Mouse (Mus musculus): ENCODE measurements at regions not wholly inside any gene's neighbourhood (a gene's known extent, or its start where the extent isn't known, plus 50 kb on each side); places are given as distances from the start of the nearest gene placed in this dataset.
A peak's percentile ranks its signal among the peaks of the same experiment; 100 is the strongest.

DNA sequence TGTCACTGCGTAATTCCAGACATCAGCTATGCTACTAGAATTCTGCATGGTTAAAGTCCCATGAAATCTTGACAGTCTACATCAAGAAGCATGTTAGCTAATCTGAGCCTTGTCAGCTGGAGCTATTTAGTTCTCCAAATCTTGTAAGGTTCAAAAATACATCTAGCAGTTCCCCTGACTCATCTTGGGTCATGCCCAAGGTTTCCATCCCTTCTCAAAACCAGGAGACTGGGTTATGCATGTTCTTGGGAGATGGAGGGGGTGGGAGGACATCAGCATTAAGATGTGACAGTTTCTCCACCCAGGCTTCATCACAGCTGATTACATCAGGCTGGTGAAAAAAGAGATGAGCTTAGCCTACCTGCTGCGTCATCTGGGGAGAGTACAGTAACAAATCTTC, 495.3 kb upstream of the 4930452B06Rik start:
- DNase-seq, result no peak

DNA sequence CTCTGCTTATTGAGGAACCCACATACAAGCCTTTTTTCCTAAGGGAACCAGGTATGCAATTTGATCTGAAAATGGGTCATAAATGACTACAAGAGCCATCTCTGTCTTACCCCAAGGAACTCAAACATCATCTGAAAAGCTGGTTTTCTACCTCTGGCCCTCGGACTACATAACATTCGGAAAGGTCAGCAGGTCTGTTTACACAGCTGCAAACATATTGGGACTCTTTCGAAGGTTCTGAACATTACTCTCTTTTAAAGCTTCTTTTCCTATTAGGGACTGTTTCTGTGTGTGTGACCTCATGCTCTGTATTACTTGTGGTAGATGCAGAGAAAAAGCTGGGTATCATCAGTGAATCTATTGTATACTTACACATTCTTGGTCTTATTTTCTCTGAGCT, 491.9 kb upstream of the 4930452B06Rik start:
- no peak for DNase-seq

DNA sequence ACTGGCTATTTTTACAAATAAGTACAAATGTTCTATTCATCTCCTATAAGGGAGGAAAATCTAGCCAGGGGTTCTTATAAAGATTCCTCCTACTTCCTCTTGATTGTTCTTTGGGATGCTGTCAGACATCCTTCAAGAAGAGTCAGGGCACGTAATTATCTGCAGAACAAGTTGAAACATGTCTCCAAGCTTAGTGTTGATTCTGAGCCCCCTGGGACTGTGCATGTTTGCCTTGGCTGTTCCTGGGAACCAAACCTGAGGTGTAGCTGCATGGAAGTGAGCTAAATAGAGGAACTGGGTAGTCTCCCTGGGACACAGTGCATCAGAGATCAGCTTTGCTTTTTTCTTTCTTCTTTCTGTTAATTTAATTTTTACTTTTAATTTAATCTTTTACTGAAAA, 484.8 kb upstream of the 4930452B06Rik start:
- no peak for DNase-seq

- DNase-seq, result no peak
Observed at GRCm38 (mm10) chr14:9146595-9147219, 480.7 kb upstream of the 4930452B06Rik start.

GRCm38 (mm10) chr14:9105708-9106107, 439.7 kb upstream of the 4930452B06Rik start:
- no peak for DNase-seq

DNA sequence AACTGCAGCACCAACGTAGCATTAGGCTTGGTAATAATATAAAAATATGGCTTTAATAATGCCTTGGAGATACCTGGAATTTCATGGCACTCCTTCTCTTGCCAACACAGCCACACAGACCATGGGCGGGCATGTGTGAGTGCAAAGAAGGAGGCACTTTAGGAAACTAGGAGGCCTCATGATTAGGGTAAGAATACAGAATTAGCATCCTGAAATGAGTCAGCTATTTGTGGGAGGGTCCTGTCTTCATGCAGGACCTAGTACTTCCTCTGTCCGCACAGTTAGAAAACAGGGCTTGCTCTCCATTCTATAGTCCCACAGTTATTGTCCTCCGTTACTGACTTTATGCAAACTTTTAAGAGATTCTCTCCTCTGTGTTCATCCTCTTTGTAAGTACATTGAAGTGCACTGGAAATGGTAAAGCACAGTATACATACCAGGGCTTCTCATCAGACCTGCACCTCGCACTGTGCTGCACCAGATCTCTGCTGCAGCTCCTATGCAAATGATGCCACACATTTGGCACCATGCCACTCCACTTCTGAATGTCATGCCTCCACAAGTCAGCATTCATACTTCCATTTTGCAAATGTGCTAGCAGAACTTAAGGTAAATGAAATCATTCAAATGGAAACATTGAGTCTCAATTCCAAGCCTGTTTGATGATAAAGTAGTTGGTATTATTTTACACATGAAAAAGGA, 423.7 kb upstream of the 4930452B06Rik start:
- no peak for DNase-seq

- DNase-seq, result no peak
Observed at GRCm38 (mm10) chr14:9087103-9087502, 421.1 kb upstream of the 4930452B06Rik start.

GRCm38 (mm10) chr14:9079632-9080031, 413.6 kb upstream of the 4930452B06Rik start:
- no peak for DNase-seq

DNA sequence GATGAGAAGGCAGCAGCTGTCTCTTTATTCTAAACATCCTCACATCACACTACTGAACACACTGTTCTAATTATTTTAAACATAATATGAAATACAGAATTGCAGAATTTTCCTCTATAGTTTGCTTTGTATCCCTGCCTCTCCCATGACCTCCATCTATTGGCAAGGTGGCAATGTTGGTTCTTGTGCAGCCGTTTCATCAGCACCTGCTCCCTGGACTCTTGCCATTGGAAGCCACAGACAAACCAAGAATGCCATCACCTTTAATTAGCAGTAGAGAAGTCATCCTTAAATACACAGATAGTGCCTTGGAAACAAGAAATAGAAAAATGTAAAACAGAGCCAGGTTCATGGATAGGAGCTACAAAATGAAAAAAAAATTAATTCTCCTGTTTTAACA, 413.0 kb upstream of the 4930452B06Rik start:
- DNase-seq, result no peak

- DNase-seq, result no peak
Observed at GRCm38 (mm10) chr14:9071176-9071575, 405.1 kb upstream of the 4930452B06Rik start.

DNA sequence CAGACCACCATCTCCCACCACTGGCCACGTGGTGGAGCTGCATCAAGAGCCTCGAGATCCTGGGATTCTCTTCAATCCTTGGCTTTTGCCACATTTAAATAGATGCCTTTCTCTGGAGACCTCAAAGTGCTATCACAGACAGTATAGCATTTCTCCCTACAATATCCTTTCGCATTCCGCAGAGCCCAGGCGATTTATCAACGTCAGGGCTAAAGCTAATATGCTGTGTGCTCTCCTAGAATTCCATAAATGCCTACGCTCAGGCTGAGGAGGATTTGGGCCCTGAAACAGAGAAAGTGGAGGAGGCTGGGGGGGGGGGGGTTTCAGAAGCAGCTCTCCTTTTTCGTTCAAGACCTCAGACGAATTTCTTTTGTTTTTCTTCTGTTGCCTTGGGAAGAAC, 394.0 kb upstream of the 4930452B06Rik start:
- DNase-seq, result no peak

GRCm38 (mm10) chr14:9028811-9029210, 362.8 kb upstream of the 4930452B06Rik start:
- no peak for DNase-seq

- DNase-seq, result no peak
Observed at GRCm38 (mm10) chr14:9015826-9016225, 349.8 kb upstream of the 4930452B06Rik start.

GRCm38 (mm10) chr14:9003034-9003433, 337.0 kb upstream of the 4930452B06Rik start:
- DNase-seq, result no peak

GRCm38 (mm10) chr14:9000408-9001092, 334.5 kb upstream of the 4930452B06Rik start:
- DNase-seq, result no peak

- DNase-seq, result no peak
Observed at GRCm38 (mm10) chr14:8999815-9000214, 333.8 kb upstream of the 4930452B06Rik start.

- no peak for DNase-seq
Observed at GRCm38 (mm10) chr14:8993421-8993820, 327.4 kb upstream of the 4930452B06Rik start.

- DNase-seq, result no peak
Observed at GRCm38 (mm10) chr14:8985086-8985793, 319.2 kb upstream of the 4930452B06Rik start.

- DNase-seq, result no peak
Observed at GRCm38 (mm10) chr14:8961554-8961953, 295.5 kb upstream of the 4930452B06Rik start.

- DNase-seq, result peak in 1 of 2 experiments; percentile 3
Observed at GRCm38 (mm10) chr14:8952853-8953397, 286.9 kb upstream of the 4930452B06Rik start.

DNA sequence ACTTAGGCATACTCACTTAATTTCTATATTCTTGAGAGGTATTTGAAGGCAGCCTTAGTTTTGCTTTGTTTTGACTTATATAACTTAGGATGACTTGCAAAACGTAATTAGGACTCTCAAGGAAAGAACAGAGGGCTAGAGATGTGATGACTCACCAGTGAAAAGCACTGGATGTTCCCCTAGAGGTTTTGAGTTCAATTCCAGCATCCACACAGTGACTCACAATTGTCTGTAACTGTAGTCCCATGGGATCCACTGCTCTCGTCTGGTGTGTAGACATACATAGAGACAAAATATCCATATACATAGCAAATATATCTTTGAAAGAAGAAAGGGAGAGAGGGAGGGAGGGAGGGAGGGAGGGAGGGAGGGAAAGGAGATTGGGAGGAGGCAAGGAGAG, 282.7 kb upstream of the 4930452B06Rik start:
- DNase-seq, result no peak

DNA sequence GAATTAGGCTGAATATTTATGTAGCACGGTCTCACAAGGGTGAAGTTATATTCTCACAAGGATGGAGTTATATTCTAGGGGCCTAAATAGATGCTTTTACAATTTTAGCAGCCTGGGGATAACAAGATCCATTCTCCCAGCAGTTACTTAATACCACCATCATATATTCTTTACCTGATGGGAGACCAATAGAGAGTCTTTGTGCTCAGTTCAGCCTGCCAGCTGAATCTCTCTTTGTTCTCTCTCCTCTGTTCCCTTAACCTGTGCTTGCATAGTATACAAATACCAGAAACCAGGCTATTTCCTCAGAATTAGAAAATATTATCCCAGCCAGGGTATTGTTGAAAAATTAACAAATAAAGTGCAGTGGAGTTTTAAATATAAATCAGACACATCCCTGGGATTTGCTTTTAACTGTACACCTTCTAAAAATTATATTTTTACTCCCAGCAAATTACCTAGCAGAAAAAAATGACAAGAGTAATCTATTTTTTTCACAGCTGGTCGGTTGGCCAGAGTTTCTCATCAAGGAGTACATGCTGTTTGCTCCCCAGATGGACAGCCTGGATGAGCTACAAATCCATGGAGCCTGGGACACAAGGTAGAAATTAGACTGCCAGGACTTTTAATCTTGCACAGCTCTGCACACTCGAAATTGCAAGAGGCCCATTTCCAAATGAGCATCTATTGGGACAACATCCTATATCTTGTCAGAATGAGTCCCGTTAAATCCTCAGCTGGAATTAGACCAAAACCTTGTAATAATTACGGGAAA, 281.0 kb upstream of the 4930452B06Rik start:
- no peak for DNase-seq

Measured in lung, adult 18-20 months (tissue).